Mouse (Mus musculus): ENCODE measurements around the gene Baiap2l2. TPM values are rescaled to one million over a fixed set of nuclear protein-coding genes. Genes with fewer than 3 reads are reported as not detected.
A peak's percentile ranks its signal among the peaks of the same experiment; 100 is the strongest.

The Baiap2l2 gene
- total and polyA plus RNA-seq, 3 experiments = 0.78 to 2.9 (median 0.84) TPM

DNA sequence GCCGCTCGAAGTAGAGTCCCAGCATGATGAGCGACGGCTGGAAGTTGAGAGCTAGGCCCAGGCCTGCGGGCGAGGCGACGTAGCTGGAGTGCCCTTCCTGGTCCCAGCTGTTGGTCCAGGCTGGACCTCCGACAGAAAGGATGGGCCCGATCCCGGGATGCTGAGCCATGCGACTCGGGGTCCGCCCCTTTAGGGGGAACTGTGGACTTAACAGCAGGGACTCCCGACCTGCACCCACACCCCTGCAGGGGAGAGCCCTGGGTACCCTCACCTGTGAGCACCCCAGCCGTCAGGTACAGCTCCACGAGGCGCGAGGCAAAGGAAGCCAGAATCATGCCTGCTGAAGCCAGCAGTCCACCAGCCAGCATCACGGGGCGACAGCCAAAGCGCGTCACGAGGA lies 32.8 kb downstream of the Baiap2l2 start:
- Histone ChIP-seq H3K79me2 (replicated peaks; ENCODE audit: control insufficient read depth, insufficient read depth, low read length) (no peaks in the 10 kb centered on the region), H3K27me3 (ENCODE audit: control insufficient read depth, insufficient read depth, low read length) (no peaks in the 10 kb centered on the region), H3K36me3 (ENCODE audit: control insufficient read depth, insufficient read depth, low read length) (no peaks in the 10 kb centered on the region), H3K4me1 (ENCODE audit: control insufficient read depth, insufficient read depth, low read length) (no peaks in the 10 kb centered on the region), H3K27ac (no peak overlapping the region), H3K4me3 (peak overlapping the region; percentile 35; the same call in 1 of the 2 replicates), H3K9ac (ENCODE audit: low read depth, low read length) (peak overlapping the region; percentile 64)
- TF ChIP-seq EP300 (IDR thresholded peaks at IDR 0.05; ENCODE audit: insufficient read depth, low read depth, low read length) (no peak), POLR2A (IDR thresholded peaks at IDR 0.05; ENCODE audit: insufficient read depth, low read depth, low read length) (no peak), CTCF (IDR thresholded peaks at IDR 0.05) (no peak)
- 35% methylated on average over 24 of the region's 24 CpGs for WGBS
- intact Hi-C loops (cut with DNase I) = no loop called here
- DNase-seq = no peak

DNA sequence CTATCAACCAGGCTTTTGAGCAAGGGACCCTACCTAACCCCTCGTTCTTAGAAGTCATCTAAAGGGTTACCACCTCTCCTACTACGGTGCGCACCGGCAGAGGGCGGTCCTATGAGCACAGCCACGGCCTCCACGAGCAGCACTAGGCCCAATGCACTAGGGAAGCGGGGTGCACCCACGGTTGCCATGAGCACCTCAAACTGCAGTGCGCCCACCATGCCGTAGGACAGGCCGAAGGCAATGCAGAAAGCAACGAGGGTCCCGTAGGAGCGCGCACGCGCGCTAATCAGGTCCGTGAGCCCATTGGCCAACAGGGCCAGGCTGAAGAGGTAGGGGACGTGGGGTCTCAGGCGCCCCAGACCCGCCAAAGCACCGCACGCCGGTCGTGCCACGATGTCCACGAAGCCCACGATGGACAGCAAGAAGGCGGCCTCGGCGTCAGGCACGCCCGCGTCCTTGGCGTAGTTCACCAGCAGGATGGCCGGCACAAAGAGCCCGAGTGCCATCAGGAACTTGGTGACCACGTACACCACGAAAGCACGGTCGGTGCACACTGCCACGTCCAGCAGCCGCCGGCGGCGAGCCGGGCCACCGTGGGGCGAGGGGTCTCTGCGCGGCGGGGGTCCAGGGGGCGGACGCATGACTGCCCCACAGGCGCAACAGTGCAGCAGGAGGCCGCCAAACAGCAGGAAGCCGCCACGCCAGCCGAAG lies 33.4 kb downstream of the Baiap2l2 start:
- Histone ChIP-seq H3K27ac (no peak overlapping the region), H3K4me3 (peak overlapping the region; percentile 35), H3K36me3 (ENCODE audit: control insufficient read depth, insufficient read depth, low read length) (no peaks in the 10 kb centered on the region), H3K27me3 (ENCODE audit: control insufficient read depth, insufficient read depth, low read length) (no peaks in the 10 kb centered on the region), H3K4me1 (ENCODE audit: control insufficient read depth, insufficient read depth, low read length) (no peaks in the 10 kb centered on the region), H3K79me2 (replicated peaks; ENCODE audit: control insufficient read depth, insufficient read depth, low read length) (no peaks in the 10 kb centered on the region), H3K9ac (ENCODE audit: low read depth, low read length) (peak overlapping the region; percentile 64)
- WGBS = 3% methylated on average over 61 of the region's 61 CpGs
- peak in 1 of 2 experiments; percentile 37 for DNase-seq
- TF ChIP-seq EP300 (IDR thresholded peaks at IDR 0.05; ENCODE audit: insufficient read depth, low read depth, low read length) (0 out of 2 replicates have a peak, but pooled peaks have one; percentile 7), POLR2A (IDR thresholded peaks at IDR 0.05; ENCODE audit: insufficient read depth, low read depth, low read length) (no peak), CTCF (IDR thresholded peaks at IDR 0.05) (peak; percentile 44)
- intact Hi-C loops (cut with DNase I) = no loop called here

DNA sequence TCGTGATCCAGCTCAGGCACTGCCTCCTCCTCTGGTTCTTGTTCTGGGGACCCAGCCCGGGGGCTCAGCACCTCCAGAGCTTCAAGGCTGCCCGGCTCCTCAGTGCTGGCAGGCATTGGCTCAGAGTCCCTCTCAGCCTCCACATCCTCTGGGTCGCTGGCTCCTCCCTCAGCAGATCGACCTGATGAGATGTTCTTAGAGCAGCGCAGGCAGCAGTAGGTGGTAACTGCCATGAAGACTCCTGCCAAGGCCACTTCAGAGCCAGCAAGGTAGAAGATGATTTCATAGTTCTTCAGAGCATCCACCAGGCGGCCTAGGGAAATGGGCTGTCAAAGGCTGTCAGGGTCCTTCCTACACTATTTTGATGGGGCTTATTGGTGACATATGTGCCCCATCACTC lies 34.2 kb downstream of the Baiap2l2 start:
- DNase-seq = no peak
- H3K4me3 ChIP-seq = no peak overlapping the region
- H3K9ac ChIP-seq (ENCODE audit: low read depth, low read length) = no peak overlapping the region
- TF ChIP-seq EP300 (IDR thresholded peaks at IDR 0.05; ENCODE audit: insufficient read depth, low read depth, low read length) (no peak), POLR2A (IDR thresholded peaks at IDR 0.05; ENCODE audit: insufficient read depth, low read depth, low read length) (no peak), CTCF (IDR thresholded peaks at IDR 0.05) (no peak)
- H3K36me3 ChIP-seq (ENCODE audit: control insufficient read depth, insufficient read depth, low read length) = no peaks in the 10 kb centered on the region
- 69% methylated on average over 7 of the region's 7 CpGs for WGBS
- H3K4me1 ChIP-seq (ENCODE audit: control insufficient read depth, insufficient read depth, low read length) = no peaks in the 10 kb centered on the region
- no peaks in the 10 kb centered on the region for H3K79me2 ChIP-seq (replicated peaks; ENCODE audit: control insufficient read depth, insufficient read depth, low read length)
- no peaks in the 10 kb centered on the region for H3K27me3 ChIP-seq (ENCODE audit: control insufficient read depth, insufficient read depth, low read length)
- no peak overlapping the region for H3K27ac ChIP-seq
- intact Hi-C loops (cut with DNase I) = no loop called here

DNA sequence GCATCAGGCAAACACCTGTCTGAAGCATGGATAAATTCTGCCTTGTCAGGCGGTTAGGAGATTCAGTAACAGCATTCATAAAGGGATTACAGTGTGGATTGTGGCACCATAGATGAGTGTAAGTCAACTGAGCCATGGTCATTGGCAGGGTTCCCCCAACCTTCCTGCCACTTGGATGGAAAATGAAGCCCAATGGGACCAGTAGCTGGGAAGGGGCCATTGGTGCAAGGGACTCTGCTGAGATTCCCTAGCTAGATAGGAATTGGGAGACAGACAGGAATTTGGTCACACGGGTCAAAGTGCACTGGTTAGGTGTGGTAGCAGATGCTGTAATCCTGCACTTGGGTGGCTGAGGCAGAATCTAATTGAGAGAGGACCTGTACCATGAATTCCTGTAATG lies 35.1 kb downstream of the Baiap2l2 start:
- 82% methylated on average over 2 of the region's 2 CpGs for WGBS
- H3K9ac ChIP-seq (ENCODE audit: low read depth, low read length) = no peak overlapping the region
- no peaks in the 10 kb centered on the region for H3K36me3 ChIP-seq (ENCODE audit: control insufficient read depth, insufficient read depth, low read length)
- no peaks in the 10 kb centered on the region for H3K79me2 ChIP-seq (replicated peaks; ENCODE audit: control insufficient read depth, insufficient read depth, low read length)
- no peak for DNase-seq
- H3K4me1 ChIP-seq (ENCODE audit: control insufficient read depth, insufficient read depth, low read length) = no peaks in the 10 kb centered on the region
- no peak overlapping the region for H3K27ac ChIP-seq
- H3K27me3 ChIP-seq (ENCODE audit: control insufficient read depth, insufficient read depth, low read length) = no peaks in the 10 kb centered on the region
- TF ChIP-seq EP300 (IDR thresholded peaks at IDR 0.05; ENCODE audit: insufficient read depth, low read depth, low read length) (no peak), CTCF (IDR thresholded peaks at IDR 0.05) (no peak), POLR2A (IDR thresholded peaks at IDR 0.05; ENCODE audit: insufficient read depth, low read depth, low read length) (no peak)
- intact Hi-C loops (cut with DNase I) = no loop called here
- H3K4me3 ChIP-seq = no peak overlapping the region

DNA sequence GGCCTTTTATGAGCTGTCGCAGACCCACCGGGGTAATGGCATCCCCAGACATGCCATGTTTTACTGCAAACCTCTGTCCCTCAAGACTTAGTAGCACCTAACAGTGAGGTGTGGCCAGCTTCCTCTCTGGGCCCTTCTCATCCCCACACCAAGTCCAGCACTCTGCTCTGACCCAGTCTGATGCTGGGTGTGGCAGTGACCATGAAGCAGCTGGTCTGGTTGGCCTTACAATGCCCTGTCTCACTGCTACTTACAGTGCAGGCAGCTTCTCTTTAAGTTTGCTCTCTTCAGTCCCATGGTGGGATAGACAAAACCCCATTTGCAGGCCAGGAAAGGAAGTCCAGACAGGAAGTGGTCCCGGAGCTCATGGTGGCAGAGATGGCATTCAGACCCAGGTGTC lies 40.0 kb downstream of the Baiap2l2 start:
- H3K36me3 ChIP-seq (ENCODE audit: control insufficient read depth, insufficient read depth, low read length) = no peaks in the 10 kb centered on the region
- WGBS = 73% methylated on average over 3 of the region's 3 CpGs
- TF ChIP-seq POLR2A (IDR thresholded peaks at IDR 0.05; ENCODE audit: insufficient read depth, low read depth, low read length) (no peak), CTCF (IDR thresholded peaks at IDR 0.05) (no peak), EP300 (IDR thresholded peaks at IDR 0.05; ENCODE audit: insufficient read depth, low read depth, low read length) (no peak)
- H3K27me3 ChIP-seq (ENCODE audit: control insufficient read depth, insufficient read depth, low read length) = no peaks in the 10 kb centered on the region
- no peaks in the 10 kb centered on the region for H3K79me2 ChIP-seq (replicated peaks; ENCODE audit: control insufficient read depth, insufficient read depth, low read length)
- peaks cover 2% of the 10 kb centered on the region for H3K4me1 ChIP-seq (ENCODE audit: control insufficient read depth, insufficient read depth, low read length)
- H3K27ac ChIP-seq = peak overlapping the region; percentile 20; the same call in 1 of the 2 replicates
- no peak overlapping the region for H3K9ac ChIP-seq (ENCODE audit: low read depth, low read length)
- intact Hi-C loops (cut with DNase I) = loop anchor here (5.0 to 10.0 kb wide), 2 partner anchors 42 to 359 kb away; partner anchors contain the start of genes Baiap2l2 and Dmc1
- DNase-seq = no peak
- H3K4me3 ChIP-seq = no peak overlapping the region

Data from heart, adult 2 months (tissue).